ENCODE assay signal across 30 mouse cellular contexts in the genomic region with DNA sequence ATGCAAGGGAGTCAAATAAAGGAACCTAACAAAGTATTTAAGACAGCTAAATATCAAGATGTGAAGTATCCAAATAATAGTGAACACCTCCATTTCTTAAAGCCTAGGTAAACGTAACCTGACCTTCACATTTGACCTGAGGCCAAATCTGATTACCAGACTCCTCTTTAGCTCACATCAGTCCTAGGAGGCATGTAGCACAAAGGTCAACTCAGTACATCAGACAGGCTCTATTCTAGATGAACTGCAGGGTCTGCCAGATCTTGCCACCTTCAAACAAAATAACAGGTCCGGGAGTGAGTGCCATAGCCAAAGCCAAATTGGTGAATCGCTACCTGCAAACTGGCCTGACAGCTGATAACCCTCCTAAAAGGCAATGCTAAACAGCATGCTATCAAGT. TPM values are rescaled to one million over a fixed set of nuclear protein-coding genes. Genes with fewer than 3 reads are reported as not detected.
A peak's percentile ranks its signal among the peaks of the same experiment; 100 is the strongest.
DNase-seq lines count a peak whose midpoint lies in the region; ATAC-seq and TF ChIP-seq lines count a peak whose summit lies in the region.
"Had no signal": no experiment of that assay in that cellular context is flagged by ENCODE, and none has a peak within 500 bp of the region (broad histone marks: within the 10 kb centered on the region; RNA-seq: fewer than 3 reads in every experiment).

No protein-coding gene starts in this region.

- H3K4me3 ChIP-seq in gastrocnemius, adult 2 months: no peak overlapping the region
- H3K4me3 ChIP-seq in liver, adult 2 months (ENCODE audit: insufficient read depth, low read depth, low read length): no peak overlapping the region
- H3K4me3 ChIP-seq in liver, embryonic 14.5 days (ENCODE audit: insufficient read depth in 1 of 2, low read depth in 2 of 2, low read length in 2 of 2): peak overlapping the region in 1 of 2 experiments; percentile 74; a peak in 2 of 4 replicates
- H3K4me3 ChIP-seq: embryonic facial prominence, embryonic 13.5 days; forebrain, embryonic 12.5 days; midbrain, embryonic 10.5 days; midbrain, embryonic 15.5 days; neural tube, embryonic 15.5 days had no signal

- no peak for TF ChIP-seq CTCF in gastrocnemius, adult 2 months (IDR thresholded peaks at IDR 0.05)
- no peak for TF ChIP-seq CTCF in liver, adult 2 months (IDR thresholded peaks at IDR 0.05; ENCODE audit: low read depth, low read length)
- TF ChIP-seq CTCF in liver, embryonic 14.5 days (IDR thresholded peaks at IDR 0.05; ENCODE audit: low read depth): no peak

- no peak for ATAC-seq in liver, embryonic 14.5 days (ENCODE audit: insufficient read depth)
- ATAC-seq: forebrain, postnatal 0 days; hindbrain, embryonic 16.5 days; midbrain, embryonic 15.5 days; Patski had no signal

- peaks cover 6% of the 10 kb centered on the region; the same call in 1 of the 2 replicates for H3K36me3 ChIP-seq in liver, adult 2 months (ENCODE audit: control insufficient read depth, insufficient read depth, low read length)
- peaks cover 16% of the 10 kb centered on the region for H3K36me3 ChIP-seq in liver, embryonic 14.5 days (replicated peaks; ENCODE audit: control insufficient read depth, insufficient read depth, low read depth)
- H3K36me3 ChIP-seq: midbrain, embryonic 15.5 days had no signal

- H3K27ac ChIP-seq in gastrocnemius, adult 2 months: peak overlapping the region; percentile 93
- peak overlapping the region; percentile 55 for H3K27ac ChIP-seq in liver, adult 2 months (replicated peaks; ENCODE audit: insufficient read depth, low read depth, low read length)
- no peak overlapping the region for H3K27ac ChIP-seq in liver, embryonic 14.5 days
- H3K27ac ChIP-seq: forebrain, embryonic 12.5 days; macrophage; midbrain, embryonic 10.5 days; midbrain, embryonic 15.5 days; neural tube, embryonic 15.5 days had no signal

- no peaks in the 10 kb centered on the region for H3K9me3 ChIP-seq in liver, embryonic 14.5 days (ENCODE audit: control insufficient read depth, low read length)
- H3K9me3 ChIP-seq: embryonic facial prominence, embryonic 13.5 days; forebrain, embryonic 12.5 days; midbrain, embryonic 10.5 days; midbrain, embryonic 15.5 days; neural tube, embryonic 15.5 days; stomach, embryonic 15.5 days had no signal

- peaks cover 30% of the 10 kb centered on the region for H3K4me1 ChIP-seq in liver, adult 2 months (ENCODE audit: control insufficient read depth, insufficient read depth, low read length)
- peaks cover 40 to 45% of the 10 kb centered on the region in 2 experiments for H3K4me1 ChIP-seq in liver, embryonic 14.5 days (replicated peaks; ENCODE audit: control insufficient read depth in 2 of 2, insufficient read depth in 2 of 2, low read length in 1 of 2)

- H3K4me2 ChIP-seq in liver, embryonic 14.5 days (ENCODE audit: low read depth): peak overlapping the region; percentile 82
- H3K4me2 ChIP-seq: embryonic facial prominence, embryonic 13.5 days; forebrain, embryonic 12.5 days had no signal

- no peaks in the 10 kb centered on the region for H3K27me3 ChIP-seq in liver, adult 2 months (ENCODE audit: control insufficient read depth, insufficient read depth, low read length)
- no peaks in the 10 kb centered on the region for H3K27me3 ChIP-seq in liver, embryonic 14.5 days (ENCODE audit: control insufficient read depth, insufficient read depth, low read length)
- H3K27me3 ChIP-seq: embryonic facial prominence, embryonic 13.5 days; forebrain, embryonic 12.5 days; midbrain, embryonic 15.5 days; neural tube, embryonic 15.5 days; Patski; stomach, embryonic 15.5 days had no signal

- peaks cover 15% of the 10 kb centered on the region; the same call in 1 of the 2 replicates for H3K79me2 ChIP-seq in liver, adult 2 months (ENCODE audit: control insufficient read depth, insufficient read depth, low read length)

- H3K9ac ChIP-seq in liver, adult 2 months (ENCODE audit: low read depth, low read length): no peak overlapping the region
- peak overlapping the region; percentile 86; the same call in 1 of the 2 replicates for H3K9ac ChIP-seq in liver, embryonic 14.5 days (replicated peaks)
- H3K9ac ChIP-seq: embryonic facial prominence, embryonic 13.5 days; forebrain, embryonic 12.5 days; forebrain, postnatal 0 days; midbrain, embryonic 15.5 days; neural tube, embryonic 15.5 days; stomach, embryonic 15.5 days had no signal

- WGBS in liver, adult 2 months: 30% methylated on average over 3 of the region's 3 CpGs
- 71% methylated on average over 3 of the region's 3 CpGs for WGBS in liver, embryonic 14.5 days (ENCODE audit: insufficient replicate concordance)

- TF ChIP-seq POLR2A in liver, adult 2 months (IDR thresholded peaks at IDR 0.05; ENCODE audit: extremely low read depth, insufficient read depth, low read length): no peak

- no peak for TF ChIP-seq EP300 in liver, embryonic 14.5 days (IDR thresholded peaks at IDR 0.05; ENCODE audit: low read depth)

- DNase-seq in gastrocnemius, adult 2 months: no peak
- no peak for DNase-seq in gastrocnemius, adult 8-10 months (ENCODE audit: low spot score in 2 of 2)
- DNase-seq in liver, adult 2 months (ENCODE audit: extremely low read depth, low read depth, low spot score): peak; percentile 85
- DNase-seq in liver: no peak
- no peak for DNase-seq in liver, embryonic 14.5 days (ENCODE audit: low read depth in 3 of 3, low spot score in 3 of 3)
- DNase-seq in kidney, adult 11 months: no peak
- DNase-seq in thymus, postnatal 14 days: no peak
- DNase-seq: adrenal gland, postnatal 10 days; cerebellum, adult 11-12 months; cerebellum, postnatal 10 days; forebrain, postnatal 0 days; gastrocnemius, postnatal 14 days; heart, postnatal 14 days; kidney, postnatal 14 days; layer of hippocampus, adult 9-11 months; lung, adult 18-20 months; lung, postnatal 10 days; retina, postnatal 1 day; right cerebral cortex, postnatal 14 days; thymus, adult 18-20 months; thymus, postnatal 36 days had no signal

- intact Hi-C loops in gastrocnemius, adult 2 months (cut with DNase I): no loop called here

RNA-seq across cellular contexts. Expression of a gene that starts 2.9 kb away (rescaled TPM):
- total RNA-seq in gastrocnemius, adult 2 months (2021): 10 to 100 TPM; 17.3 to 18.1 TPM
- total RNA-seq in gastrocnemius, adult 8-10 months (2022): 10 to 100 TPM; 17.4 to 21.3 (median 20.4) TPM
- total RNA-seq in liver, adult 2 months (2014; rRNA removed): 3.0 and 3.9 TPM in 2 replicates
- polyA plus RNA-seq in liver, adult 2 months (2012; rRNA removed): 2.0 TPM in 2 replicates
- 24.4 and 36.7 TPM in 2 replicates for polyA plus RNA-seq in liver, embryonic 14.5 days (2012; rRNA removed)
- 4.5 and 4.7 TPM in 2 replicates for polyA plus RNA-seq in liver, embryonic 14.5 days (2014; fragmentation: Nextera tagmentation; extraction: Ambion mirVana)

RNA-seq across cellular contexts. Expression of a gene that starts 55.2 kb away (rescaled TPM):
- 1 to 10 TPM; 4.1 to 4.9 TPM for total RNA-seq in gastrocnemius, adult 2 months (2021)
- 1 to 10 TPM; 2.6 to 3.5 (median 3.3) TPM for total RNA-seq in gastrocnemius, adult 8-10 months (2022)
- 7.9 and 9.9 TPM in 2 replicates for total RNA-seq in liver, adult 2 months (2014; rRNA removed)
- polyA plus RNA-seq in liver, adult 2 months (2012; rRNA removed): 5.2 and 7.1 TPM in 2 replicates
- polyA plus RNA-seq in liver, embryonic 14.5 days (2012; rRNA removed): 3.2 and 3.3 TPM in 2 replicates
- polyA plus RNA-seq in liver, embryonic 14.5 days (2014; fragmentation: Nextera tagmentation; extraction: Ambion mirVana): 2.3 and 2.5 TPM in 2 replicates
